Mouse (Mus musculus): ENCODE measurements around the gene Lpcat3. TPM values are rescaled to one million over a fixed set of nuclear protein-coding genes. Genes with fewer than 3 reads are reported as not detected.

The Lpcat3 gene
- polyA plus RNA-seq, 1 experiment from 2014 or later = 42.4 TPM

- Histone ChIP-seq H3K27ac (peak overlapping the region; percentile 90; the same call in 1 of the 2 replicates), H3K4me2 (replicated peaks) (peak overlapping the region; percentile 94; the same call in 1 of the 2 replicates), H3K36me3 (replicated peaks; ENCODE audit: control insufficient read depth, insufficient read depth) (peaks cover 74% of the 10 kb centered on the region), H3K9ac (peak overlapping the region; percentile 80; the same call in 1 of the 2 replicates), H3K27me3 (ENCODE audit: control insufficient read depth, insufficient read depth, low read length) (no peaks in the 10 kb centered on the region), H3K4me3 (replicated peaks; ENCODE audit: low read length) (peak overlapping the region; percentile 40; the same call in 1 of the 2 replicates), H3K4me1 (replicated peaks; ENCODE audit: control insufficient read depth, insufficient read depth, low read length) (peaks cover 14% of the 10 kb centered on the region), H3K9me3 (ENCODE audit: control insufficient read depth, low read length) (no peaks in the 10 kb centered on the region)
- WGBS = 82% methylated on average over 7 of the region's 7 CpGs
- no peak for ATAC-seq (ENCODE audit: low FRiP score)
- DNase-seq (ENCODE audit: low spot score) = no peak
These were observed 84.1 kb downstream of the Lpcat3 start for GRCm38 (mm10) chr6:124746654-124747632.

DNA sequence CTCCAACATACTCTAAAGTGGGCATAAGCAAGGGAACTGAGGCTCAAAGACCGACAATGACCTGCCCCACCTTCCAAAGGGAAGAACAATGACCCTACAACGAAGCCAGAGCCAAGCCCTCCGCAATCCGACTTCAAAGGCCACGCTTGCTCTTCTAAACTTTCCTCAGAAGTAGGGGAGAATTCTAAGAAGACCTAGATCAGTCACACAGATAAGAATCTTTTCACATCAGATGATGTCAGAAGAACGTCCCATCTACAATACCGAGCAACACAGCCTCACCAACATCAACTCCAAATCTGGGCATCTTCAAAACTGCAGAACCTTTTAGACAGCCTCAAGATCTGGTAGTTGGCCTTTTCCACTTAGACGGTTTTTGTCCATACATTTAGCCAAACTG, 87.6 kb downstream of the Lpcat3 start:
- DNase-seq (ENCODE audit: low spot score) = no peak
- no peak for ATAC-seq (ENCODE audit: low FRiP score)

GRCm38 (mm10) chr6:124753861-124754260, 91.0 kb downstream of the Lpcat3 start:
- Histone ChIP-seq H3K9ac (no peak overlapping the region), H3K27me3 (ENCODE audit: control insufficient read depth, insufficient read depth, low read length) (no peaks in the 10 kb centered on the region), H3K4me1 (replicated peaks; ENCODE audit: control insufficient read depth, insufficient read depth, low read length) (peaks cover 39% of the 10 kb centered on the region), H3K27ac (no peak overlapping the region), H3K36me3 (replicated peaks; ENCODE audit: control insufficient read depth, insufficient read depth) (peaks cover 23% of the 10 kb centered on the region), H3K4me2 (replicated peaks) (peak overlapping the region; percentile 78), H3K9me3 (ENCODE audit: control insufficient read depth, low read length) (no peaks in the 10 kb centered on the region), H3K4me3 (replicated peaks; ENCODE audit: low read length) (no peak overlapping the region)
- 94% methylated on average over 2 of the region's 2 CpGs for WGBS
- DNase-seq (ENCODE audit: low spot score) (no peak), ATAC-seq (ENCODE audit: low FRiP score) (no peak)

More for the DNA sequence above, 87.6 kb downstream of the Lpcat3 start:
- Histone ChIP-seq H3K9ac (no peak overlapping the region), H3K27ac (no peak overlapping the region), H3K4me3 (replicated peaks; ENCODE audit: low read length) (no peak overlapping the region), H3K27me3 (ENCODE audit: control insufficient read depth, insufficient read depth, low read length) (no peaks in the 10 kb centered on the region), H3K4me1 (replicated peaks; ENCODE audit: control insufficient read depth, insufficient read depth, low read length) (peaks cover 30% of the 10 kb centered on the region), H3K9me3 (ENCODE audit: control insufficient read depth, low read length) (no peaks in the 10 kb centered on the region), H3K36me3 (replicated peaks; ENCODE audit: control insufficient read depth, insufficient read depth) (peaks cover 48% of the 10 kb centered on the region), H3K4me2 (replicated peaks) (no peak overlapping the region)
- 84% methylated on average over 8 of the region's 8 CpGs for WGBS

MicroRNAs within 50 kb of the gene (microRNA counts, 519-probe panel; counts per million panel counts)
- microRNA mmu-miR-141 (not detected), microRNA mmu-miR-200c (not detected)

Small RNA genes lying within 50 kb of the gene (microRNA-seq; reads per million reads assigned to microRNA genes)
- gene Mir141 (4.2 reads per million, percentile 19 among the genes with 10 or more reads in this experiment), gene Mir200c (21.5 reads per million, percentile 36 among the genes with 10 or more reads in this experiment)

Other genes starting within 250 kb of the Lpcat3 start
- gene Pex5, start 248.0 kb upstream of the Lpcat3 start, polyA plus RNA-seq (2014; fragmentation: Nextera tagmentation; extraction: Ambion mirVana) = 51.7 and 58.6 TPM in 2 replicates
- 94.2 and 110 TPM in 2 replicates for gene Clstn3, start 198.2 kb upstream of the Lpcat3 start, polyA plus RNA-seq (2014; fragmentation: Nextera tagmentation; extraction: Ambion mirVana)
- gene C1rl, start 169.9 kb upstream of the Lpcat3 start, polyA plus RNA-seq (2014; fragmentation: Nextera tagmentation; extraction: Ambion mirVana) = 0.31 and 0.46 TPM in 2 replicates
- gene C1ra, start 150.6 kb upstream of the Lpcat3 start, polyA plus RNA-seq (2014; fragmentation: Nextera tagmentation; extraction: Ambion mirVana) = 0.20 and 0.26 TPM in 2 replicates
- 0.59 and 0.77 TPM in 2 replicates for gene C1s1, start 120.7 kb upstream of the Lpcat3 start, polyA plus RNA-seq (2014; fragmentation: Nextera tagmentation; extraction: Ambion mirVana)
- gene C1rb, start 92.7 kb upstream of the Lpcat3 start, polyA plus RNA-seq (2014; fragmentation: Nextera tagmentation; extraction: Ambion mirVana) = not detected in 2 replicates
- gene C1s2, start 26.9 kb upstream of the Lpcat3 start, polyA plus RNA-seq (2014; fragmentation: Nextera tagmentation; extraction: Ambion mirVana) = 0.07 TPM in 1 of 2 replicates, not detected in the other
- 91.4 and 94.1 TPM in 2 replicates for gene Emg1, start 49.2 kb downstream of the Lpcat3 start, polyA plus RNA-seq (2014; fragmentation: Nextera tagmentation; extraction: Ambion mirVana)
- gene Phb2, start 49.3 kb downstream of the Lpcat3 start, polyA plus RNA-seq (2014; fragmentation: Nextera tagmentation; extraction: Ambion mirVana) = 241 and 242 TPM in 2 replicates
- gene Ptpn6, start 75.7 kb downstream of the Lpcat3 start, polyA plus RNA-seq (2014; fragmentation: Nextera tagmentation; extraction: Ambion mirVana) = 3.5 and 4.3 TPM in 2 replicates
- gene Grcc10, start 78.3 kb downstream of the Lpcat3 start, polyA plus RNA-seq (2014; fragmentation: Nextera tagmentation; extraction: Ambion mirVana) = 616 and 701 TPM in 2 replicates
- gene Gm45234, start 93.0 kb downstream of the Lpcat3 start, polyA plus RNA-seq (2014; fragmentation: Nextera tagmentation; extraction: Ambion mirVana) = not detected in 2 replicates
- 25.9 and 26.0 TPM in 2 replicates for gene Atn1, start 93.5 kb downstream of the Lpcat3 start, polyA plus RNA-seq (2014; fragmentation: Nextera tagmentation; extraction: Ambion mirVana)
- gene Eno2, start 106.6 kb downstream of the Lpcat3 start, polyA plus RNA-seq (2014; fragmentation: Nextera tagmentation; extraction: Ambion mirVana) = 142 and 174 TPM in 2 replicates
- gene Lrrc23, start 116.7 kb downstream of the Lpcat3 start, polyA plus RNA-seq (2014; fragmentation: Nextera tagmentation; extraction: Ambion mirVana) = 3.7 and 6.4 TPM in 2 replicates
- gene Spsb2, start 145.6 kb downstream of the Lpcat3 start, polyA plus RNA-seq (2014; fragmentation: Nextera tagmentation; extraction: Ambion mirVana) = 5.2 and 6.6 TPM in 2 replicates
- gene Tpi1, start 151.3 kb downstream of the Lpcat3 start, polyA plus RNA-seq (2014; fragmentation: Nextera tagmentation; extraction: Ambion mirVana) = 413 and 474 TPM in 2 replicates
- gene Usp5, start 166.5 kb downstream of the Lpcat3 start, polyA plus RNA-seq (2014; fragmentation: Nextera tagmentation; extraction: Ambion mirVana) = 180 and 182 TPM in 2 replicates
- 29.3 and 36.2 TPM in 2 replicates for gene Cdca3, start 166.5 kb downstream of the Lpcat3 start, polyA plus RNA-seq (2014; fragmentation: Nextera tagmentation; extraction: Ambion mirVana)
- 0.21 and 1.2 TPM in 2 replicates for gene Gnb3, start 177.2 kb downstream of the Lpcat3 start, polyA plus RNA-seq (2014; fragmentation: Nextera tagmentation; extraction: Ambion mirVana)
- 13.3 and 17.6 TPM in 2 replicates for gene P3h3, start 194.7 kb downstream of the Lpcat3 start, polyA plus RNA-seq (2014; fragmentation: Nextera tagmentation; extraction: Ambion mirVana)
- gene Gpr162, start 201.0 kb downstream of the Lpcat3 start, polyA plus RNA-seq (2014; fragmentation: Nextera tagmentation; extraction: Ambion mirVana) = 16.6 and 17.6 TPM in 2 replicates
- gene Cd4, start 225.2 kb downstream of the Lpcat3 start, polyA plus RNA-seq (2014; fragmentation: Nextera tagmentation; extraction: Ambion mirVana) = 0.27 and 0.35 TPM in 2 replicates
- gene Lag3, start 248.7 kb downstream of the Lpcat3 start, polyA plus RNA-seq (2014; fragmentation: Nextera tagmentation; extraction: Ambion mirVana) = 2.1 and 2.8 TPM in 2 replicates